Mouse (Mus musculus) left cerebral cortex, postnatal 10 days (tissue): ENCODE results near the gene Prkaa2. TPM values are rescaled to one million over a fixed set of nuclear protein-coding genes. Genes with fewer than 3 reads are reported as not detected.
"Not testable (repeated sequence)": the region's sequence is repeated elsewhere in the genome, so short reads cannot be mapped to it uniquely, and the experiment has no call there.

ENCODE experiments used
- DNase-seq, 2 experiments: peaks; one replicate each; pipeline ENCODE4 v3.0.0; 2021 to 2022; ENCODE audit warnings: low spot score in 2 of 2, mixed read lengths in 1 of 2; ENCODE audit errors: extremely low spot score in 1 of 2
- intact Hi-C: fragments of 180-260 bp; cut with DNase I; formaldehyde crosslinking; loops from one replicate; pipeline ENCODE4 v1.15.1; 2025
- total RNA-seq, 2 experiments: library from RNA; stranded (reverse); gene quantifications; 2 replicates each; pipeline ENCODE4 v1.2.3; 2021

Prkaa2 gene
- total RNA-seq, 2 experiments from 2014 or later, result 33.1 to 36.4 TPM

- intact Hi-C loops, result no loop called here
Observed at GRCm38 (mm10) chr4:105051291-105051690, 58.4 kb downstream of the Prkaa2 start.

GRCm38 (mm10) chr4:105050041-105050440, 59.6 kb downstream of the Prkaa2 start:
- intact Hi-C loops, result no loop called here
- no peak for DNase-seq

More at GRCm38 (mm10) chr4:105051291-105051690, 58.4 kb downstream of the Prkaa2 start:
- no peak for DNase-seq

- intact Hi-C loops, result loop anchor here (10.0 kb wide), 1 partner anchor 1191 kb away; no protein-coding TSS in a partner anchor
- no peak for DNase-seq
Observed at GRCm38 (mm10) chr4:105034259-105034658, 75.4 kb downstream of the Prkaa2 start.

GRCm38 (mm10) chr4:105033153-105033552, 76.5 kb downstream of the Prkaa2 start:
- intact Hi-C loops, result loop anchor here (10.0 kb wide), 1 partner anchor 1192 kb away; no protein-coding TSS in a partner anchor
- no peak for DNase-seq

GRCm38 (mm10) chr4:105031104-105031503, 78.6 kb downstream of the Prkaa2 start:
- intact Hi-C loops, result loop anchor here (10.0 kb wide), 1 partner anchor 1194 kb away; no protein-coding TSS in a partner anchor

GRCm38 (mm10) chr4:105027278-105027677, 82.4 kb downstream of the Prkaa2 start:
- intact Hi-C loops, result no loop called here
- no peak for DNase-seq

More at GRCm38 (mm10) chr4:105031104-105031503, 78.6 kb downstream of the Prkaa2 start:
- DNase-seq, result no peak

GRCm38 (mm10) chr4:105016006-105016613, 93.6 kb downstream of the Prkaa2 start:
- no peak for DNase-seq
- intact Hi-C loops, result no loop called here

GRCm38 (mm10) chr4:105015496-105015895, 94.2 kb downstream of the Prkaa2 start:
- intact Hi-C loops, result no loop called here
- DNase-seq, result no peak

GRCm38 (mm10) chr4:105013718-105014117, 96.0 kb downstream of the Prkaa2 start:
- no peak for DNase-seq

GRCm38 (mm10) chr4:105007360-105008018, 102.2 kb downstream of the Prkaa2 start:
- DNase-seq, result no peak
- intact Hi-C loops, result no loop called here

More at GRCm38 (mm10) chr4:105013718-105014117, 96.0 kb downstream of the Prkaa2 start:
- intact Hi-C loops, result no loop called here

- DNase-seq, intact Hi-C loops: not testable (repeated sequence)
Observed at GRCm38 (mm10) chr4:105004649-105005048, 105.0 kb downstream of the Prkaa2 start.

GRCm38 (mm10) chr4:105004135-105004534, 105.6 kb downstream of the Prkaa2 start:
- DNase-seq, result no peak
- intact Hi-C loops, result no loop called here

GRCm38 (mm10) chr4:105001736-105002135, 108.0 kb downstream of the Prkaa2 start:
- intact Hi-C loops, result no loop called here
- no peak for DNase-seq

GRCm38 (mm10) chr4:104999702-105000101, 110.0 kb downstream of the Prkaa2 start:
- no peak for DNase-seq
- intact Hi-C loops, result no loop called here

- DNase-seq, result no peak
Observed at GRCm38 (mm10) chr4:104993140-104993874, 116.4 kb downstream of the Prkaa2 start.

GRCm38 (mm10) chr4:104992271-104992670, 117.4 kb downstream of the Prkaa2 start:
- DNase-seq, result no peak
- intact Hi-C loops, result no loop called here

More at GRCm38 (mm10) chr4:104993140-104993874, 116.4 kb downstream of the Prkaa2 start:
- intact Hi-C loops, result no loop called here

- no peak for DNase-seq
- intact Hi-C loops, result no loop called here
Observed at GRCm38 (mm10) chr4:104990686-104991085, 119.0 kb downstream of the Prkaa2 start.

GRCm38 (mm10) chr4:104990016-104990415, 119.7 kb downstream of the Prkaa2 start:
- DNase-seq, result peak; percentile 23 to 29
- intact Hi-C loops, result no loop called here

- no peak for DNase-seq
- intact Hi-C loops, result no loop called here
Observed at GRCm38 (mm10) chr4:104988709-104989108, 121.0 kb downstream of the Prkaa2 start.
